Mouse (Mus musculus): ENCODE results near the gene Zbtb24.

- no peak for TF ChIP-seq CTCF (IDR thresholded peaks at IDR 0.05; ENCODE audit: borderline replicate concordance, insufficient read depth, low read length)
- no peak for TF ChIP-seq POLR2A (IDR thresholded peaks at IDR 0.05; ENCODE audit: low read depth, low read length)
Measured at GRCm38 (mm10) chr10:41477018-41477277, 26.8 kb downstream of the Zbtb24 start.

Measured in embryonic fibroblast, embryonic 13.5 days (primary cell).